Mouse (Mus musculus): ENCODE measurements at regions not wholly inside any gene's neighbourhood (a gene's known extent, or its start where the extent isn't known, plus 50 kb on each side); places are given as distances from the start of the nearest gene placed in this dataset.

DNA sequence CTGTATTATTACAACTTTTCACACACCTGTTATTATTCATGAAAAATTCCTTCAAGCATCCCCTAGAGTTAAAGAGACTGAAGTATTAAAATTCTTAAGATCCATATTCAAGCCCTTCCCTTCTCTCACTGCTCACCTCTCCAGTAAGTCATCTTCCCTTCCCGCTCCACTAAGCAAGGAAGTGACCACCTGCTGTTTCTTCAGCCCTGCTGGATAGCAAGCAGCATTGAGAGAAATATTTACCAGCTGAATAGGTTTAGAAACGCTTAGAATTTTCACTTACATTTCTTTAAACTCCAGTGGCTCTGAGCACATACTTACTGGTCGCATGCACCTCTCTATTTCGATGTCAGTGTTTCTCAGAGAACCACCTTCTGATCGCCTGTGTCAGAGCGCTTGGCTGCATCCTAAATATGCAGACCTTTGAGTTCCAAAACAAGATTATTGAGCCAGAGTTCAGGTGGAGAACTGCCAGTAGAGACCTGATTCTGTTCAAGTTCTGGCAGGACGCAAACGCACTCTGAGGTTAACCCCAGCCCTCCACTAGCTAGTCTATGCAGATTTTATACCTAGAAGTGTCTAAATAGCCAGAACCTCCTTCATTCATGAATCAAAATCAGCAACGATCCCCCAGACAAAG lies 314.9 kb downstream of the Mllt3 start:
- no peak for DNase-seq (ENCODE audit: low read depth)

DNA sequence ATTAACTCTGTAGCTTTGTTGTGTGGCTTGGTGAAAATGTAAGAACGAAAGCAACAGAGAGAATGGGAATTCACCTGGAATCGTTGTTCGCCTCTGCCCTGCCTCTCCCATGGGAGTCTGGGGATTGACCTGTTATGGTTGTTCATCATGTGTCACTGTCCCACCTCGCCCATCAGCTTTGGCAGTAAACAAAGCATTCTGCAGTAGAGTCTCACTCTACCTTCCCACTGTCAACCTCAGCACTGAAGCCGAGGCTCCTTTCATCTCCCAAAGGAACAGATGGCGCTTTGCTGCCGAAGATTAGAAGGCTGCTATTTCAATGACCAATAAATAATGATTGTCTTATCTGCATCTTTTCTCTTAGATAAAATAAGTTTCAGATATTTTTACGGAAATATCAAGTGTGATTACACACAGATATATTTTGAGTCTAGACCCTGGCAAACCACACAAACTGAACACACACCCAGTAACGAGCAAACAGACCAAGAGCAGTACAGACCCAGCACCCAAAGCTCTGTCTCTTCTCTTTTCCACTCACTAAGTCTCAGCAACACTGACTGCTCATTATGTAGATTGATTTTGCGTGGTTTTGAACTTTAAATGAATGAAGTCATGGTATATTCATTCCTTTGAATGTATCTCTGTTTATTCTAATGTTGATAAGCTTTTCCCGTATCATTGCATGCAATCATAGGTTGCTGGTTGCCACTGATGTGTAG lies 317.8 kb downstream of the Mllt3 start:
- no peak for DNase-seq (ENCODE audit: low read depth)

DNA sequence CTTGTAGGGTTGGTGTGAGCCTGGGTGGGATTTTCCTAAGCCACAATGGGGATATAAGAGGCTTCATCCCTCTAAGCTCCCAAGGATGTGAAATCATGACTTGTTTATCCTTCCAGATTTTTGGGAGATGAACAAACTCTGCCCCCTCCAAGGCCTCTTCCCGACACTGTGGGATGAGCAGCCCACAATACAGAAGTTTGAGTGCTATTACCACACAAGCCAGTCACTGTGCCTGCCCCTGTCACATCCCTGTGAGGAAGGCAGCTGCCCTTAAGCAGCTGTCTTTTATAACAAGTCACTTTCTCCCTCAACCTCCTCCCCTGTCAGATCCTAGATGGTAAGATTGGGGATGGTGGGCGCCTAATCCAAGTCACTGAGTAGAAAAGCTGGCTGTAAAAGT lies 320.5 kb downstream of the Mllt3 start:
- no peak for DNase-seq (ENCODE audit: low read depth)

DNA sequence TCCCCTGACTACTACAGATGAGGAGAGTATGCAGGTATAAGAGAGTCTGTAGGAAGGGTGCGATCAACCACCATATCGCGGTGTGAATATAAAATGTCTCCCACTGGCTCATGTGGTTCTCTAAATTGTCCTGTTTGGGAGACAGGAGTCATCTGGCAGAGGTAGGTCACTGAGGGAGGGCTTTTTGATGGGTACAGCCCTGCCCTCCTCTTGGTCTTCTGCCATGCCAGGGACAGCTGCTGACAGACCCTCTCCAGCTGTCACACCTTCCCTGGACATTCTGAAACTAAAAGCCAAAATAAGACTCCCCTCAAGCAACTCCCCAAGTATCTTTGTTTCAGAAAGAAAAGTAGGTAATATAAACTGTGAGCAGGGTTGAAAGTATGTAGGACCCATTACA lies 320.9 kb downstream of the Mllt3 start:
- DNase-seq (ENCODE audit: low read depth) = no peak

DNA sequence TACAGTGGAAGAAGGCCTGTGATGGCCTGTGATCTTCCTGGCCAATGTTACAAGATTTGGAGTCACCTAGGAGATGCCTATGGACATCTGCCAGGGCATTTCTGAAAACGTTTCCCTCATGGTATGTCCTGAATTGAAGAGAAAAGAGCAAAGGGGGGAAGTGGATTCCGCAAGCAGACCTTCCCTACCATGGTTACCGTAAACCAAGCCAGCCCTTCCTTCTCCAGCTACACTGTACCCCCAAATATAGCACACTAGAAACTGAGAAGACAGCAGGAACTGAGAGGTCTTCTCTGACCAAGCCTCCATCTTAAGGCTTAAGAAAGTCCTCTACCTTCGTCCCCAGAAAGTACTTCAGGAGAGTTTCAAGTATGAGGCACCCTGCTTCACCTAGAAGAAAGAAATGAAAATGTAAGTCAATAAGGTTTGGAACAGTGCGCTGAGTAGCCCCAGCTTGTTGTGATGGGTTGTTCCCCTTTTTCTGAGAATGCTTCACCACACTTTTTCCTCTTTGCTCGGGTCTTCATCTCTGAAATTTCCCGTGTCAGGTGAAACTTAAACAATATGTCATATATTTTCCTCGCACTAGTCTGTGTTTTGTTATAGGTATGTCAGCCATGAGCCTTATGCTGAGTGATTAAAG lies 321.9 kb downstream of the Mllt3 start:
- no peak for DNase-seq (ENCODE audit: low read depth)

DNA sequence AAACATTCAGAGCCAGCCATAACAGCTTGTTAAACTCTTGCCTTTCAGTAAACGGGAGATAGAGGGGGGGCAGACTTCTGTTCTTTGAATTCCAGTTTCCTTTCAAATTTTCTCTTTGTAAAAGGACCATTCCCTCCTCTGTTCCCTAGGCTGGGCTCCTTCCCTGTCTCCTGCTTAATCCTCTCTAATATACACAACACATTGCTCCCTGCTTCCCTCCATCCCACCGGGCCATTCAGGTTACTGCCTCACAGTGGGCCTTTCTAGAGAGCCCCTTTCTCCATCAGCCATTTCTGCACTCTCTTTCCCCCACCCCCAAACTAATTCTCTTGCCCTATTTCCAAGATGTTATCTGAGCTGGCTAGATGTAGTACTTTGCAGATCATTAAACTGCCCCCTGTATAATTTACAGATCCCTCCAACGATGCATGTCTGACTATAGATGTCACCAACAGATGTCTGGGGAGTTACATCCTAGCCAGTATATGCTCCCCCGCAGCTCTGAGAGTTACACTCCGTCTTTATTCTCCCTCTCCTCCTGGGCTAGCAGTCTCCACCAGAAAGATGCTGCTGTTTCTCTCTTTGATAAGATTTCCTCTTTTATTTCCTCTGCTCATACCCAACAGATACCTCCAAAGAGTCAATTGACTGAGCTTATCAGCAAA lies 324.1 kb downstream of the Mllt3 start:
- DNase-seq (ENCODE audit: low read depth) = no peak

DNA sequence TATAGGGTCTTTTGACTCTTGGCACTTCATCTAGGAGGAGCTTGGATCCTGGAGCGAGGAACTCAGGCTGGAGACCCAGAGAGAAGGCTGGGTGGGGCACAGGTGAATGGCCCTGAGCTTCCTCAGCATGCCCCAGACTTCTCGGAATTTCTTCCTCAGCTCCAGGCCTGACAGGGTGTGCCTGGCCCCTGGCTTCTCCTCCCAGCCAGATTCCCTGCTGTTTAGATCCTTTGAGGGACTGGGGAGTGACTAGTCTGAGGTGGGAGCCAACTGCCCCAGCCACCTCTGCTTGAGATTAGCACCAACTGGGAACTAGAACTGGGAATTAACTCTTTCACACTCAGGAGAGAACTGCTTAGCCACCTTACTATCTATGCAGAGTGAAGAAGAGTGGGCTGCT lies 325.8 kb downstream of the Mllt3 start:
- DNase-seq (ENCODE audit: low read depth) = no peak

DNA sequence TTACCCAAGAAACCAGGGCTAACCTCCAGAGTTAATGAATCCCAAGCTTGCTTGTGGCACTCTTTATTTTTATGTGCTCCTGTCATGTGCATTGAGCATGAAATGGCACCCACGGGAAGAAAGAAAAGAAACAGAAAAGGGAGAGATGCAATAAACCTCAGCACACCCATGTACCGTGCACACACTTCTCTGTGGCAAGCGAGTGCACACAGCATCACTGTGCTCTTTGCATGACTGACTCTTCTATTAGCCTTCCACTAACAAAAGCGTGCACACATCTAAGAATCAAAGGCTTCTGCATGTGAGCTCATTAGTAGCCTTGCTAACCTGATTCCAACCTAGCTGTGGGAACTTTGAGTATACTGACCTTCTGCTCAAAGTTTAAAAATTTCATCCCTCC lies 330.3 kb downstream of the Mllt3 start:
- DNase-seq (ENCODE audit: low read depth) = no peak

DNA sequence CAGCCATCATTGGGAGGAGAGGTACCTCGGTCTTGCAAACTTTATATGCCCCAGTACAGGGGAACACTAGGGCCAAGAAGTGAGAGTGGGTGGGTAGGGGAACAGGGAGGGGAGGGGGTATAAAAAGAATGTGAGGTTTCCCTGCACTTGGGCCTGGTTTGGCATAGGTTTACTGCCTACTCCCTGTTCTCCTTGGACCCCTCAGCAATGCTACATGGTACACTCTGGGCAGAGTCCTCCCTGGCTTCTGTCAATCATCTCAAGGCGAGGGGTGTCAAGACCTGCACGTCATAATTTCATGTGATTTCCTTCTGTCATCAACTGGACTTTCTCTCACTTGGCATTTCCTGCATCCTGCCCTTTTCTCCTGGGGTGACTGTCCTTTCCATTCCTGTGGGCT lies 330.9 kb downstream of the Mllt3 start:
- DNase-seq (ENCODE audit: low read depth) = no peak

DNA sequence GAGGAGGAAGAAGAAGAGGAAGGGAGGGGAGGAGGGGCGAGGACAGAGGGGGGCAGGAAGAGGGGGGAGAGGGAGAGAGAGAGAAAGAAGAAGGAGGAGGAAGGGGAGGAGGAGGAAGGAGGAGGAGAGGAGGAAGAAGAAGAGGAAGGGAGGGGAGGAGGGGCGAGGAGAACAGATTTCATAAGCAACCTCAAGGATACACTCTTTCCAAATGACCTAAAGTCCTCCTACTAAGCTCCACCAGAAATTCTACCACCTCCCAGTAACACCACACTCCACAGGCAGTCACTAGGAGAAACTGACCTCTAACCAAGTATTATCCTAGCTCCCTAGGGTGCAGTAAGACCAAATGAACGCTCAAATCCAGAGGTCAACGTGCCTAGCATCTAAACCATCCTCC lies 332.1 kb downstream of the Mllt3 start:
- no peak for DNase-seq (ENCODE audit: low read depth)

DNA sequence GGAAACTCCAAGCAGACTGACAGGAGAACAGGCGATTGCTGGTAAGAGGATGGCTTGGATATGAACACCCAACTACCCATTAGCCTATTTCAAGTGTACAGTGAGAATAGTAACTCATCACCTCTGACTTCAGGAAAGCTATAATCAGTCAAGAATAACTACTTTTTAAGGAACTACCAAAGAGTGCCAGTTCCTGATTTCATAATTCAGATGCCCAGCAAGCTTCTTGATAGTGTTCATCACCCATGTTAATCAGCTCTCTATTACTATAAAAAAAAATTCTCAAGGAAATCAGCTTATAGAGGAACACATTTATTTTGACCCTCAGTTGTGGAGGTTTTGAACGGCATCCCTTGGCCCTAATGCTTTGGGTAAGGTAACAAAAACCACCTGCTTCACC lies 332.7 kb downstream of the Mllt3 start:
- no peak for DNase-seq (ENCODE audit: low read depth)

DNA sequence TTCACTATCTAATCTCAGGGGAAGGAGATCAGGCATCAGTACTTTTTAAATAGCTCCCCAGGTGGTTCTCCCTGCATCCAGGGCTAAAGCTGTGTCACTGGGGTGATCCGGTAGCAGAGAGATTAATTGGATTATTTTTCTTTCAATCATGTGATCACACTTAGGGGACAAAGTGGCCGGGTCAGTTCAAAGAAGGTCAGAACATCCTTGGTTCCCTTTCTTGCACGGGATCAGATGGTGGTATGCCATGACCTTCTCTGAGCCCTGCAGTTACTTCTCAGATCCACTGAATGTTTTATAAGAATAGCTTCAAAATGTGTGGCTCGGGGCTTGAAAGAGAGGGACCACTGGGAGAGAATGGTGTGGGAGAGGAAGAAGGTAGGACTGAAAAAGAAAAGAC lies 333.6 kb downstream of the Mllt3 start:
- DNase-seq (ENCODE audit: low read depth) = no peak

DNA sequence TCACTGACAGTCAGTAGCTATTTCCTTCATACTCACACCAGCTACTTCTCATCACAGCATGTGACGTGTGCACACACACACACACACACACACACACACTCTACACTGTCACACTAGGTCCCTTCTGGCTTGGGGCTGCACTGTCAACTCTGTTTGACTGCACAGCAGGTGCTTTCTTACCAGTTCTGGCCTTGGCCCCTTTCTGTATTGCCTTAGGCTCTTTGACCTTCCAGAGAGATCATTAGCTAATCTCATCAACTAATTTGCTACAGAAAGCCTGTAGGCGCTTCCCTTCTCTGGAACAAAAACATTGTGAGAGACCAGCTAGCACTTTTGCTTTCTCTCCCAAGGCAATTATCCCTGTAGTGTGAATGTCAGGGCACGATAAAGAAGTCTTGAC lies 334.4 kb downstream of the Mllt3 start:
- no peak for DNase-seq (ENCODE audit: low read depth)

DNA sequence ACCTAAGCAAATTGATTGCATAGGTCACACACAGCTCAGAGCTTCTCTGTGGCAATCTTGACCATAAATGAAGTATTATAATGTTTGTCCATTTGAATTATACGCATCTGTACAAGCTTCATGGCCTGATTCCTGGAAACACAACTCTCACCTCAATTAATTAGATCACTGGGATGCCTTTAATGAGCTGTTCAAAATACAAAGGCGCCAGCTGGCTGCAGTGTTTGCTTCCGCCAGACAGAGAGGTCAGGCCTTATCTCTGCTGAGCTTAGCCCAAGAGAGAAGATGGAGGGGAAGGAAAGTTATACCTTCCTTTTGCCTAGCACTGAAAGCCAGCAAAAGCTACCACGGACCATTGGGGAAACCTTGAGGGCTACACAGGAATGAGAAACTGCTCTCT lies 336.2 kb downstream of the Mllt3 start:
- DNase-seq (ENCODE audit: low read depth) = no peak

DNA sequence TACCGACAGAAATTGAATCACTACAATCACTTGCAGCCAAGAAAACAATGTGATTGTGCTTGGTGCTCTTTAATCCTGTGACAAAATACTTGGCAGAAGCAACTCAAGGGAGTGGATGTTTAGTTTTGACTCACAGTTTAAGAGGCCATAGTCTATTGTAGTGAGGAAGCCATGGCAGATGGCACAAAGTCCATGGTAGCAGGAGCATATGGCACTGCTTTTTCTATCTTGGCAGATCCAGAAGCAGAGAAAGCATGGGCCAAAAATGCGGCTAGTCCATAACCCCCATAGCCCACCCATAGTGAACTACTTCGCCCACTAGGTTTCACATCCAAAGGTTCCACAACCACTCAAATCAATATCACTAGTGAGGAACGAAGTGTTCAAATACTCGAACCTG lies 337.4 kb downstream of the Mllt3 start:
- DNase-seq (ENCODE audit: low read depth) = no peak

DNA sequence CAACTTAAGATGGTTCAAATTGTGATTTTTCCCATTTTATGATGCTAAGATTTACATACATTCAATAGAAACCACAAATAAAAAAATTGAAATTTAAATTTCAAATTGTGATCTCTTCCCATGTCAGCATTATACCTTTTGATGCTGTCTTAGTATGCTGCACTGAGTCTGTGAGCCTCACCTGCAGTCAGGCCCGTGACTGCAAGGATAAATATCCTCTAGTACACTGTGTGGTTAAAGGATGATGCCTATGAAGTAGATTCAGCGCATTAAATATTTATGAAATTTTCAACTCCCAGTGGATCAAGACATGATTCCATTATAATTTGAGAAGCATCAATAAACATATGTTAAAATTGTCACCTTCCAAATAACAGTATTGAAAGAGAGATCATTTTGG lies 340.4 kb downstream of the Mllt3 start:
- no peak for DNase-seq (ENCODE audit: low read depth)

DNA sequence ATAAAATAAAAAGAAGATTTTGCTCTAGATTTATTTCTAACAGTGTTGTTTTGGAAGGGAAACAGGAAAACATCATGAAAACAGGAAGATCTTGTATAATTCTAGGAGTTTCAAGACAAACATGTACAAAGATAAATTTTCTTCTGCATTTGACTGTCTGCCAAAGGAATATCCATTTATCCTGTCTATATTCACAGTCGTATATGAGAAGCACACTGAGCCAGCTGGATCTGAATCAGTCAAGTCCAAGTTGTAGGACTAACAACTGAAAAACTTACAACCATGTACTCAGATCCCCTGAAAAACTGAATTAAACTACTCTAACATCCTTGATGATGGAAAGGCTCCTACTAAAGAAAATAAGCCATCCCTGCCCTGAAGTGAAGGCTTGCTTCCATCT lies 348.2 kb downstream of the Mllt3 start:
- DNase-seq (ENCODE audit: low read depth) = no peak

DNA sequence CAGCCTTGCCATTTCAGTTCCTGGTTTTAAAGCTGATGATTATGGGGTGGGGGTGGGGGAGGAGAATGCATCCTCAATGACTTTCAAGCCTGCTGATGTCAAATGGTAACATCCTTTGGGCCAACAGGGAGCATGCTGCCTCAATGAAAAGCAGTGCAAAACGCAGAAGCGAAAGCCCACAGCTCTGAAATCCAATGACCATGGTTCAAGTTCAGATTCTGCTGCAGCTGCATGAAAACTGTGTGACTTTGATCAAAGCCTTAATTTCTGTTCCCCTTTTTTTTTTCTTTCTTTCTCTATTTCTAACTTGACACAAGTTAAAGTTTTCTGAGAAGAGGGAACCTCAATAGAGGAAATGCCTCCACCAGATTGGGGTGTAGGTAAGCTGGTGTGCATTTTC lies 350.4 kb downstream of the Mllt3 start:
- DNase-seq (ENCODE audit: low read depth) = no peak

DNA sequence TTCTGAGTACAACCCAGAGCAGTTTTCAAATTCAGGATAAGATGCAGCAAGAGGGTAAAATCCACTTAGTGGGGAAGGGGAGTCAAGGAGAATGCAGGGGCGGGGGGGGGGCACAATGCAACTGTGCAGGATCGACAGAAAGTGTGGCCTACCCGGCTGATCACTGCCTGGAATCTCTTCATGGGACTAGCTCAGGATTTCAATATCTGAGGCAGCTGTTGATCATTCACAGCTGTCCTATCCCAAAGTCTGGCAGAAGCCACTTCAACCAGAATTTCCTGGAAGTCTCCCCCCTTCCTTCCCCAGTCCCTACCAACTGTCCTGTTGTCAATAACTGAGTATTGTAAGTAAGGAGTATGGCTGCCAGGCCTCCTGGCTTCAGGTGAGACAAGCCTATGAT lies 362.1 kb downstream of the Mllt3 start:
- no peak for DNase-seq (ENCODE audit: low read depth)

DNA sequence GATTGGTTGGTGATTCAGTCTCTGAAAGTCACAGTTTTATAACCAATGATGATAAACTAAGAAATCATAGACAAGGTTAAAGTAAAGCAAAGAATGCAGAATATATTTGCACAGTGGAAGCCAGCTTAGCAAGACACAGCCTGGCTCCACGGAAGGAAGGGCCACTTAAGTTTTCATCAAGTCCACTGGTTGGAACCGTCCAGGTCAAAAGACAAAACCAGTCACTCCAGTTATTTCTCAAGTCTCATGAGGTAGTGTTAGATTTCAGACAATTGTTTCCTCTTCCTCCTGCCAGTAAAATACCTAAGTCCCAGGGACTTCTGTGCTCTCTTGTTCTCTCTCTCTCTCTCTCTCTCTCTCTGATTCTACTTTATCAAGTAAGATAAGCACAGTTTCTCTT lies 363.0 kb downstream of the Mllt3 start:
- DNase-seq (ENCODE audit: low read depth) = no peak

DNA sequence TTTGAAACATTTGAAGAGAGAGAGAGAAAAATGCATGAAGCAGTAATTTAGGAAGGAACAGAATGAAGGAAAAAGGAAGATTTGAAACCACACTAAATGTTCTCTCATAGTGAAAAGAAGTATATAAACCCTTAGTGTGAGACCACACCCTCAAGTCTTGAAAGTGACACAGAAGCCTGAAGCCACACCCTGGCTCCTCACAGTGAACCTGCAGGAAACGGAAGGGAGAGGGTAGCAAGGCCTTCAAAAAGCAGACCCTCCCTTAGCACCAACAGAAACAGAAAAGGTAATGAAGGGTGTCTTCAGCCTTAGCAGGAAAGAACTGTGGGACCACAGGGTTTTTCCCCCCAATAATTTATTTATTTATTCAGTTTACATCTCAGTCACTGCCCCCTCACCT lies 363.7 kb downstream of the Mllt3 start:
- no peak for DNase-seq (ENCODE audit: low read depth)

DNA sequence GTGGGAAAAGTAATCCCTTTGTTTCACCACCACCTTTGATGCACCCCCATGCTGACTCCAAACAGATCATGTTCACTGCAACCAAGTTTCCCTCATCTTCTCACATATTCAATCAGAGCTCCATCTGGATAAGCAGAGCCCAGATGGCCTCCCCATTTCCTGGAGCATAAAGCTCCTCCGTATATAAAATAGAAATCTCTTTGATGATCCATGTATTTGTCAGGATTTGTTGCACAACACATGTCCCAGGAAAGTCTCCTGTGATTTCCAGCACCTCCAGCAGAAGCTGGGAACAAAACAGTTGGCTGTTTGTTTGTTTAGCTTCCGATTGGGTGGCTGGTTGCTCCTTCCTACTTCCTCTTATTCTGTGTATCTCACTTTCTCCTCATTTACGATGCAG lies 364.9 kb downstream of the Mllt3 start:
- no peak for DNase-seq (ENCODE audit: low read depth)

DNA sequence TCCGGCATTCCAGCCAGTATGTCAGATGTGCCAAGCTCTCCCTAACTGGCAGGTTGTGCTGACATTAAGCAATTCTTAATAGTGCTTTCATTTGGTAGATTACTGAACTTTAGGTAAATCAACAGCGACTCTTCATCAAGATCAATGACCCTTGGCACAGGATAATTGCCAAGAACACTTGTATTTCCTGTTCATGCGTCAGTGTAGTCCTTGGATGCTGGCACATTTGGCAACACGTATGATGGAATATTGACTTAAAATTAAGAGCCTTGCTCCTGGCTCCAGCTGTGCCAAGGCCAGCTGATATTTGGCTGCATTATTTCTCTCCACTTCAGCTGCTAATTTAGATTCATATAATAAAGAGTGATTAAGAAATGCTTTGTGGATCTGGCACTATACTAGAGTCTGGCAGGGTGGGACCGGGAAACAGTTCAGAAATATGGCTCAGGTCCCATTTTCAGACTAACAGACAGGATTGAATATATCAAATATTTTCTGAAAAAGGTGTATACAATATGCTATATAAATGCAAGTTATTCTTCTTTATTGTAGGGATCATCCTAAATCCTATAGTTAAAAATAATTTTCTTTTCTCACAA lies 365.5 kb downstream of the Mllt3 start:
- no peak for DNase-seq (ENCODE audit: low read depth)

All from NIH3T3 (cell line).